Comparison of ENCODE assay signal across 9 mouse cellular contexts in genomic region chr13:113269777-113270776, GRCm38 (mm10). TPM values are rescaled to one million over a fixed set of nuclear protein-coding genes. Genes with fewer than 3 reads are reported as not detected.
DNase-seq lines count a peak whose midpoint lies in the region; ATAC-seq and TF ChIP-seq lines count a peak whose summit lies in the region.
"Had no signal": no experiment of that assay in that cellular context is flagged by ENCODE, and none has a peak within 500 bp of the region (broad histone marks: within the 10 kb centered on the region; RNA-seq: fewer than 3 reads in every experiment).

No protein-coding gene starts in this region.

- H3K4me3 ChIP-seq in heart, embryonic 16.5 days (ENCODE audit: low read length) = no peak overlapping the region
- H3K4me3 ChIP-seq in liver, postnatal 0 days (ENCODE audit: low read depth, low read length) = no peak overlapping the region
- H3K4me3 ChIP-seq in neural tube, embryonic 15.5 days (replicated peaks) = no peak overlapping the region
- H3K4me3 ChIP-seq in thymus, adult 2 months (ENCODE audit: control insufficient read depth, insufficient read depth, low read length) = no peak overlapping the region

- WGBS in heart, embryonic 16.5 days = 54% methylated on average over 18 of the region's 18 CpGs
- 54% methylated on average over 18 of the region's 18 CpGs for WGBS in liver, postnatal 0 days (ENCODE audit: insufficient replicate concordance)
- WGBS in neural tube, embryonic 15.5 days = 45% methylated on average over 18 of the region's 18 CpGs
- WGBS in thymus, adult 2 months = 68% methylated on average over 18 of the region's 18 CpGs

- no peaks in the 10 kb centered on the region for H3K9me3 ChIP-seq in heart, embryonic 16.5 days (replicated peaks; ENCODE audit: control insufficient read depth, low read length)
- no peaks in the 10 kb centered on the region for H3K9me3 ChIP-seq in liver, postnatal 0 days (ENCODE audit: low read length)
- no peaks in the 10 kb centered on the region for H3K9me3 ChIP-seq in neural tube, embryonic 15.5 days (replicated peaks)

- no peak for TF ChIP-seq EP300 in liver, postnatal 0 days (IDR thresholded peaks at IDR 0.05; ENCODE audit: low read depth)

- peak; percentile 91 for DNase-seq in brain, adult 2 months (ENCODE audit: low read depth, low spot score)
- peak; percentile 37 for DNase-seq in fibroblast of lung, adult 2 months (ENCODE audit: low read depth)
- DNase-seq in kidney, postnatal 14 days = peak; percentile 82
- peak; percentile 72 for DNase-seq in liver, postnatal 0 days
- DNase-seq in thymus, adult 2 months = peak; percentile 70

- no peaks in the 10 kb centered on the region for H3K36me3 ChIP-seq in heart, embryonic 16.5 days (ENCODE audit: control insufficient read depth, insufficient read depth)
- no peaks in the 10 kb centered on the region for H3K36me3 ChIP-seq in liver, postnatal 0 days (replicated peaks; ENCODE audit: insufficient read depth, low read length)
- no peaks in the 10 kb centered on the region for H3K36me3 ChIP-seq in neural tube, embryonic 15.5 days
- no peaks in the 10 kb centered on the region for H3K36me3 ChIP-seq in thymus, adult 2 months (ENCODE audit: control insufficient read depth, insufficient read depth, low read length)

- TF ChIP-seq CTCF in liver, postnatal 0 days (IDR thresholded peaks at IDR 0.05; ENCODE audit: low read depth) = peak; percentile 91
- peak; percentile 78 for TF ChIP-seq CTCF in thymus, adult 2 months (IDR thresholded peaks at IDR 0.05; ENCODE audit: borderline replicate concordance, control insufficient read depth, extremely low read depth, insufficient read depth, low read length, poor library complexity)

- no peak overlapping the region for H3K4me2 ChIP-seq in heart, embryonic 16.5 days (ENCODE audit: low read depth, low read length)
- H3K4me2 ChIP-seq in liver, postnatal 0 days (ENCODE audit: low read depth, low read length) = no peak overlapping the region
- H3K4me2 ChIP-seq in neural tube, embryonic 15.5 days = no peak overlapping the region

- peak; percentile 76 for ATAC-seq in CD4-positive, CD25-positive, alpha-beta regulatory T cell, adult 4 months
- peak; percentile 72; the same call in 1 of the 2 replicates for ATAC-seq in heart, embryonic 16.5 days (replicated peaks; ENCODE audit: extremely low read depth, insufficient read depth, low FRiP score)
- peak; percentile 58; the same call in 1 of the 2 replicates for ATAC-seq in liver, postnatal 0 days
- peak; percentile 92 for ATAC-seq in neural tube, embryonic 15.5 days (ENCODE audit: low FRiP score)

- H3K4me1 ChIP-seq in heart, embryonic 16.5 days (ENCODE audit: control insufficient read depth, insufficient read depth, low read length) = peaks cover 3% of the 10 kb centered on the region; the same call in 1 of the 2 replicates
- peaks cover 3% of the 10 kb centered on the region; the same call in 1 of the 2 replicates for H3K4me1 ChIP-seq in liver, postnatal 0 days (ENCODE audit: insufficient read depth)
- H3K4me1 ChIP-seq in neural tube, embryonic 15.5 days = no peaks in the 10 kb centered on the region
- H3K4me1 ChIP-seq in thymus, adult 2 months (replicated peaks; ENCODE audit: control insufficient read depth, insufficient read depth, low read length) = no peaks in the 10 kb centered on the region

- H3K9ac ChIP-seq in heart, embryonic 16.5 days (ENCODE audit: low read length) = no peak overlapping the region
- H3K9ac ChIP-seq in liver, postnatal 0 days (replicated peaks) = no peak overlapping the region
- no peak overlapping the region for H3K9ac ChIP-seq in neural tube, embryonic 15.5 days (replicated peaks)

- no peaks in the 10 kb centered on the region for H3K27me3 ChIP-seq in heart, embryonic 16.5 days (ENCODE audit: control insufficient read depth, insufficient read depth, low read length)
- H3K27me3 ChIP-seq in liver, postnatal 0 days (ENCODE audit: insufficient read depth, low read length) = 0 out of 2 replicates have a peak, but pooled peaks cover 3% of the 10 kb centered on the region
- no peaks in the 10 kb centered on the region for H3K27me3 ChIP-seq in neural tube, embryonic 15.5 days (replicated peaks)
- no peaks in the 10 kb centered on the region for H3K27me3 ChIP-seq in thymus, adult 2 months (ENCODE audit: control insufficient read depth, insufficient read depth, low read length)

- no peak overlapping the region for H3K27ac ChIP-seq in heart, embryonic 16.5 days (ENCODE audit: low read length)
- no peak overlapping the region for H3K27ac ChIP-seq in liver, postnatal 0 days (ENCODE audit: low read depth)
- H3K27ac ChIP-seq in neural tube, embryonic 15.5 days (replicated peaks) = no peak overlapping the region
- H3K27ac ChIP-seq in thymus, adult 2 months (ENCODE audit: control insufficient read depth, insufficient read depth, low read length) = no peak overlapping the region

- no peak for TF ChIP-seq POLR2A in thymus, adult 2 months (IDR thresholded peaks at IDR 0.05; ENCODE audit: control insufficient read depth, extremely low read depth, insufficient read depth, low read length, poor library complexity)

RNA-seq across cellular contexts. Expression of gene BC067074, which starts 22.9 kb away (rescaled TPM):
- not detected for polyA plus RNA-seq in CD4-positive, CD25-positive, alpha-beta regulatory T cell, adult 4 months (2017; shearing (Covaris generic))
- 2.1 and 2.7 TPM in 2 replicates for polyA plus RNA-seq in heart, embryonic 16.5 days (2015; fragmentation: Nextera tagmentation; extraction: Ambion mirVana)
- polyA plus RNA-seq in liver, postnatal 0 days (2015; fragmentation: Nextera tagmentation; extraction: Ambion mirVana) = 0.06 and 0.09 TPM in 2 replicates
- polyA plus RNA-seq in neural tube, embryonic 15.5 days (2015; fragmentation: Nextera tagmentation; extraction: Ambion mirVana) = 0.77 and 1.2 TPM in 2 replicates
- 1.1 and 1.4 TPM in 2 replicates for polyA plus RNA-seq in thymus, adult 2 months (2012; rRNA removed)

RNA-seq across cellular contexts. Expression of gene Gzmk, which starts 44.4 kb away (rescaled TPM):
- polyA plus RNA-seq in CD4-positive, CD25-positive, alpha-beta regulatory T cell, adult 4 months (2017; shearing (Covaris generic)) = under 1 TPM in 1 of 2 experiments, not detected in 1; 0.77 TPM
- polyA plus RNA-seq in heart, embryonic 16.5 days (2015; fragmentation: Nextera tagmentation; extraction: Ambion mirVana) = not detected in 2 replicates
- not detected in 2 replicates for polyA plus RNA-seq in liver, postnatal 0 days (2015; fragmentation: Nextera tagmentation; extraction: Ambion mirVana)
- polyA plus RNA-seq in neural tube, embryonic 15.5 days (2015; fragmentation: Nextera tagmentation; extraction: Ambion mirVana) = not detected in 2 replicates
- 0.20 TPM in 1 of 2 replicates, not detected in the other for polyA plus RNA-seq in thymus, adult 2 months (2012; rRNA removed)
- polyA plus RNA-seq: gonadal fat pad, adult 2 months had no signal

Comparison
In these comparisons a context has a peak if more than half of its experiments do, and no peak if none do; other contexts are left out.
1. DNase-seq: peak in every context shown above with its lines; median percentile 91 in brain, adult 2 months; 82 in kidney, postnatal 14 days; 72 in liver, postnatal 0 days; 70 in thymus, adult 2 months; 37 in fibroblast of lung, adult 2 months.